ENCODE assay signal across 16 mouse cellular contexts in the genomic region with DNA sequence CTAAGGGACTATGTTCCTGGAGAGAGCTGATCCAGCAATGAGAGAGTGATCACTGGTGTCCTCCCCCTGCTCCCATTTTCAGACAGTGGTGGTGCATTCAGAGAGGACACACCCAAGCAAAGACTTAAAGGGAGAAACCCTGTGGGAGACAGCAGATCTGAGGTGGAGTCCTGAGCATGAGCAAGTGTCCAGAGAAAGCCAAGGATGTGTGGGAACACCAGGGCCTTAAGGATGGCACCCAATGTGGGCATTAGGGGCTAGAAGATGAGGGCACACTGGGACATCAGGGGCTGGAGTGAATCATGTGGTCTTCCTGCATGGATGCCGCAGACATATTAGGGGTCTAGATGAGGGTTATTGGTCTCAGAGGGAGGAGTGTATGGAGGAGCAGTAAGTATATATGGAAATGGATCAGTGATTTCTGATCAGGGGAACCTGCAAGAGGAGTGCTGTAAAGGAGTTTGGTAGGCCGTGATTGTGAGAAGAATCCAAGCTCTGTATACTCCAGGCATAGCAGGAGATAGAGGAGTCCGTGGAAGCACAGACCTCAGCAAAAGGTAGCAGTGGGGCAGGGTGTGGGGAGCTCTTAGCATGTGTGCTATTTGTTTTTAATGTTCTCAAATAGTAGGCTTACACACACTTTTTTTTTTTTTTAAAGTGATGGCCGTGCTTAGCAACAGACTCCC. TPM values are rescaled to one million over a fixed set of nuclear protein-coding genes. Genes with fewer than 3 reads are reported as not detected.
DNase-seq lines count a peak whose midpoint lies in the region; ATAC-seq and TF ChIP-seq lines count a peak whose summit lies in the region.
"Had no signal": no experiment of that assay in that cellular context is flagged by ENCODE, and none has a peak within 500 bp of the region (broad histone marks: within the 10 kb centered on the region; RNA-seq: fewer than 3 reads in every experiment).

No protein-coding gene starts in this region.

- 0 out of 2 replicates have a peak, but pooled peaks cover 2% of the 10 kb centered on the region for H3K4me1 ChIP-seq in kidney, embryonic 14.5 days (ENCODE audit: control insufficient read depth, insufficient read depth, low read length)
- peaks cover 15% of the 10 kb centered on the region for H3K4me1 ChIP-seq in intestine, embryonic 16.5 days (ENCODE audit: control insufficient read depth, insufficient read depth, low read length)
- H3K4me1 ChIP-seq in stomach, postnatal 0 days (replicated peaks; ENCODE audit: control insufficient read depth, insufficient read depth) = no peaks in the 10 kb centered on the region; the same call in 1 of the 2 replicates
- H3K4me1 ChIP-seq in forebrain, embryonic 15.5 days = no peaks in the 10 kb centered on the region

- no peak for TF ChIP-seq CTCF in stomach, postnatal 0 days (IDR thresholded peaks at IDR 0.05; ENCODE audit: low read depth)

- no peak for TF ChIP-seq EP300 in stomach, postnatal 0 days (optimal IDR thresholded peaks at IDR 0.05)

- 0 out of 2 replicates have a peak, but pooled peaks have one; percentile 32 for ATAC-seq in kidney, embryonic 14.5 days (ENCODE audit: low FRiP score, low TSS enrichment)
- ATAC-seq in intestine, embryonic 16.5 days = no peak; the same call in 1 of the 2 replicates
- ATAC-seq in stomach, postnatal 0 days (ENCODE audit: low FRiP score, low TSS enrichment) = no peak
- ATAC-seq in forebrain, embryonic 15.5 days (replicated peaks) = no peak
- ATAC-seq: hindbrain, embryonic 16.5 days had no signal

- H3K27ac ChIP-seq in kidney, embryonic 14.5 days (ENCODE audit: low read depth, low read length) = no peak overlapping the region
- peak overlapping the region; percentile 63 for H3K27ac ChIP-seq in intestine, embryonic 16.5 days (ENCODE audit: low read length)
- peak overlapping the region; percentile 69 for H3K27ac ChIP-seq in stomach, postnatal 0 days (replicated peaks)
- H3K27ac ChIP-seq in forebrain, embryonic 15.5 days (replicated peaks) = no peak overlapping the region
- H3K27ac ChIP-seq: kidney, postnatal 0 days; macrophage had no signal

- no peaks in the 10 kb centered on the region for H3K36me3 ChIP-seq in kidney, embryonic 14.5 days (ENCODE audit: control insufficient read depth, insufficient read depth, low read length)
- no peaks in the 10 kb centered on the region for H3K36me3 ChIP-seq in intestine, embryonic 16.5 days (ENCODE audit: control insufficient read depth, insufficient read depth, low read length)
- no peaks in the 10 kb centered on the region for H3K36me3 ChIP-seq in stomach, postnatal 0 days (ENCODE audit: control insufficient read depth, insufficient read depth, low read length)
- no peaks in the 10 kb centered on the region for H3K36me3 ChIP-seq in forebrain, embryonic 15.5 days
- H3K36me3 ChIP-seq: G1E had no signal

- H3K9ac ChIP-seq in kidney, embryonic 14.5 days (ENCODE audit: low read depth, low read length) = no peak overlapping the region
- H3K9ac ChIP-seq in intestine, embryonic 16.5 days (ENCODE audit: low read depth, low read length) = no peak overlapping the region
- H3K9ac ChIP-seq in stomach, postnatal 0 days (ENCODE audit: low read length) = no peak overlapping the region
- no peak overlapping the region for H3K9ac ChIP-seq in forebrain, embryonic 15.5 days (replicated peaks)

- no peak overlapping the region for H3K4me3 ChIP-seq in kidney, embryonic 14.5 days (ENCODE audit: low read length)
- H3K4me3 ChIP-seq in intestine, embryonic 16.5 days (ENCODE audit: low read length) = no peak overlapping the region
- no peak overlapping the region for H3K4me3 ChIP-seq in stomach, postnatal 0 days (ENCODE audit: low read depth, low read length)
- no peak overlapping the region for H3K4me3 ChIP-seq in forebrain, embryonic 15.5 days

- no peak overlapping the region for H3K4me2 ChIP-seq in kidney, embryonic 14.5 days (replicated peaks; ENCODE audit: low read depth, low read length)
- no peak overlapping the region for H3K4me2 ChIP-seq in intestine, embryonic 16.5 days (ENCODE audit: low read depth, low read length)
- H3K4me2 ChIP-seq in stomach, postnatal 0 days (replicated peaks; ENCODE audit: low read depth) = no peak overlapping the region
- no peak overlapping the region for H3K4me2 ChIP-seq in forebrain, embryonic 15.5 days (replicated peaks)

- H3K9me3 ChIP-seq in kidney, embryonic 14.5 days (ENCODE audit: control insufficient read depth, low read length) = peaks cover 8% of the 10 kb centered on the region; the same call in 1 of the 2 replicates
- H3K9me3 ChIP-seq in intestine, embryonic 16.5 days (ENCODE audit: control insufficient read depth, low read length) = no peaks in the 10 kb centered on the region
- H3K9me3 ChIP-seq in stomach, postnatal 0 days (ENCODE audit: control insufficient read depth, low read length) = no peaks in the 10 kb centered on the region
- H3K9me3 ChIP-seq in forebrain, embryonic 15.5 days = peaks cover 6% of the 10 kb centered on the region; the same call in 1 of the 2 replicates
- H3K9me3 ChIP-seq: G1E had no signal

- no peaks in the 10 kb centered on the region for H3K27me3 ChIP-seq in kidney, embryonic 14.5 days (ENCODE audit: control insufficient read depth, insufficient read depth, low read length)
- no peaks in the 10 kb centered on the region for H3K27me3 ChIP-seq in intestine, embryonic 16.5 days (replicated peaks; ENCODE audit: control insufficient read depth, insufficient read depth, low read length)
- H3K27me3 ChIP-seq in stomach, postnatal 0 days (ENCODE audit: control insufficient read depth, insufficient read depth, low read length) = no peaks in the 10 kb centered on the region
- H3K27me3 ChIP-seq in forebrain, embryonic 15.5 days = no peaks in the 10 kb centered on the region

- WGBS in kidney, embryonic 14.5 days = 87% methylated on average over 4 of the region's 4 CpGs
- 71% methylated on average over 4 of the region's 4 CpGs for WGBS in intestine, embryonic 16.5 days
- WGBS in stomach, postnatal 0 days = 70% methylated on average over 4 of the region's 4 CpGs
- 88% methylated on average over 4 of the region's 4 CpGs for WGBS in forebrain, embryonic 15.5 days

- DNase-seq in kidney, adult 18-20 months = no peak
- DNase-seq in testis, postnatal 10 days (ENCODE audit: low spot score) = peak; percentile 34
- DNase-seq in testis, postnatal 14 days (ENCODE audit: low spot score) = no peak
- peak; percentile 7 for DNase-seq in stomach, postnatal 0 days (ENCODE audit: low spot score)
- DNase-seq in thymus, postnatal 10 days (ENCODE audit: low spot score in 2 of 2) = no peak
- DNase-seq: adrenal gland, postnatal 10 days; cerebellum, adult 8-10 months; midbrain, embryonic 14.5 days; thymus, postnatal 36 days had no signal

RNA-seq across cellular contexts. Expression of gene Col6a2, which starts 45.0 kb away (rescaled TPM):
- polyA plus RNA-seq in kidney, embryonic 14.5 days (2014; fragmentation: Nextera tagmentation; extraction: Ambion mirVana) = 19.8 and 22.0 TPM in 2 replicates
- 230 and 262 TPM in 2 replicates for polyA plus RNA-seq in intestine, embryonic 16.5 days (2015; fragmentation: Nextera tagmentation; extraction: Ambion mirVana)
- 145 TPM in 2 replicates for polyA plus RNA-seq in stomach, postnatal 0 days (2015; fragmentation: Nextera tagmentation; extraction: Ambion mirVana)
- polyA plus RNA-seq in forebrain, embryonic 15.5 days (2015; fragmentation: Nextera tagmentation; extraction: Ambion mirVana) = 7.4 and 7.9 TPM in 2 replicates
- polyA plus RNA-seq: G1E had no signal

RNA-seq across cellular contexts. Expression of gene Col6a1, which starts 57.6 kb away (rescaled TPM):
- 18.8 and 38.1 TPM in 2 replicates for polyA plus RNA-seq in kidney, embryonic 14.5 days (2014; fragmentation: Nextera tagmentation; extraction: Ambion mirVana)
- polyA plus RNA-seq in intestine, embryonic 16.5 days (2015; fragmentation: Nextera tagmentation; extraction: Ambion mirVana) = 327 and 341 TPM in 2 replicates
- 169 and 175 TPM in 2 replicates for polyA plus RNA-seq in stomach, postnatal 0 days (2015; fragmentation: Nextera tagmentation; extraction: Ambion mirVana)
- 8.1 and 8.3 TPM in 2 replicates for polyA plus RNA-seq in forebrain, embryonic 15.5 days (2015; fragmentation: Nextera tagmentation; extraction: Ambion mirVana)
- polyA plus RNA-seq: G1E had no signal

Comparison
In these comparisons a context has a peak if more than half of its experiments do, and no peak if none do; other contexts are left out.
1. DNase-seq: peak in testis, postnatal 10 days (single experiment) and stomach, postnatal 0 days (single experiment); none in kidney, adult 18-20 months (single experiment), testis, postnatal 14 days (single experiment) and thymus, postnatal 10 days (0 of 2).
2. H3K27ac ChIP-seq: peak in intestine, embryonic 16.5 days (single experiment) and stomach, postnatal 0 days (single experiment); none in kidney, embryonic 14.5 days (single experiment) and forebrain, embryonic 15.5 days (single experiment).